Mouse (Mus musculus) liver (tissue): ENCODE measurements around the gene Gm17535.
"Not testable (repeated sequence)": the region's sequence is repeated elsewhere in the genome, so short reads cannot be mapped to it uniquely, and the experiment has no call there.

Experiments
- DNase-seq: peaks from one replicate; pipeline ENCODE4 v3.0.0-alpha.2; 2020; ENCODE audit warnings: mixed read lengths

The Gm17535 gene

GRCm38 (mm10) chr9:3034299-3034698 lies at the start of gene Gm17535:
TSS of gene Gm17535 (plus strand) at chr9:3034599.
- DNase-seq = not testable (repeated sequence)

GRCm38 (mm10) chr9:3000445-3000972 lies 33.9 kb upstream of the Gm17535 start, which contains the start of gene Gm10722:
TSS of gene Gm10722 (plus strand) at chr9:3000922.
- DNase-seq = peak; percentile 18

- DNase-seq = not testable (repeated sequence)
Measured at GRCm38 (mm10) chr9:3001006-3001405, 33.4 kb upstream of the Gm17535 start.

- peak; percentile 77 for DNase-seq
Measured at GRCm38 (mm10) chr9:3001948-3002659, 32.3 kb upstream of the Gm17535 start.

GRCm38 (mm10) chr9:3002794-3003396 lies 31.5 kb upstream of the Gm17535 start, which contains the start of gene Gm11168:
TSS of gene Gm11168 (plus strand) at chr9:3003346.
- DNase-seq = not testable (repeated sequence)

GRCm38 (mm10) chr9:3006179-3006578 lies 28.2 kb upstream of the Gm17535 start:
- not testable (repeated sequence) for DNase-seq

- not testable (repeated sequence) for DNase-seq
Measured at GRCm38 (mm10) chr9:3006636-3007035, 27.8 kb upstream of the Gm17535 start.

- peak; percentile 8 for DNase-seq
Measured at GRCm38 (mm10) chr9:3007272-3007671, 27.1 kb upstream of the Gm17535 start.

GRCm38 (mm10) chr9:3009331-3009730 lies 25.1 kb upstream of the Gm17535 start:
- not testable (repeated sequence) for DNase-seq

GRCm38 (mm10) chr9:3012054-3012621 lies 22.3 kb upstream of the Gm17535 start:
- DNase-seq = not testable (repeated sequence)

- not testable (repeated sequence) for DNase-seq
Measured at GRCm38 (mm10) chr9:3012733-3013279, 21.6 kb upstream of the Gm17535 start, which contains the start of gene Gm10721. TSS of gene Gm10721 (plus strand) at chr9:3013140.

- DNase-seq = not testable (repeated sequence)
Measured at GRCm38 (mm10) chr9:3015354-3015753, 19.0 kb upstream of the Gm17535 start, which contains the start of gene Gm10720. TSS of gene Gm10720 (plus strand) at chr9:3015654.

- DNase-seq = not testable (repeated sequence)
Measured at GRCm38 (mm10) chr9:3015896-3016295, 18.5 kb upstream of the Gm17535 start.

GRCm38 (mm10) chr9:3017108-3017507 lies 17.3 kb upstream of the Gm17535 start, which contains the start of gene Gm10719:
TSS of gene Gm10719 (plus strand) at chr9:3017408.
- not testable (repeated sequence) for DNase-seq

- DNase-seq = not testable (repeated sequence)
Measured at GRCm38 (mm10) chr9:3018944-3019343, 15.5 kb upstream of the Gm17535 start.

GRCm38 (mm10) chr9:3019835-3020727 lies 14.3 kb upstream of the Gm17535 start:
- not testable (repeated sequence) for DNase-seq

- DNase-seq = peak; percentile 4
Measured at GRCm38 (mm10) chr9:3022316-3023008, 11.9 kb upstream of the Gm17535 start.

- not testable (repeated sequence) for DNase-seq
Measured at GRCm38 (mm10) chr9:3023312-3023984, 11.0 kb upstream of the Gm17535 start, which contains the start of gene Gm10718. TSS of gene Gm10718 (plus strand) at chr9:3023547.

- not testable (repeated sequence) for DNase-seq
Measured at GRCm38 (mm10) chr9:3023985-3024648, 10.3 kb upstream of the Gm17535 start.
